Mouse (Mus musculus) gastrocnemius, postnatal 14 days (tissue): ENCODE data around the gene Ipo13. TPM values are rescaled to one million over a fixed set of nuclear protein-coding genes. Genes with fewer than 3 reads are reported as not detected.

Experiments
- DNase-seq: peaks from one replicate; pipeline ENCODE4 v3.0.0; 2021; ENCODE audit warnings: mixed read lengths
- intact Hi-C: fragments of 180-260 bp; cut with DNase I; formaldehyde crosslinking; loops from one replicate; pipeline ENCODE4 v1.15.1; 2025; ENCODE audit warnings: low total_unique reads
- total RNA-seq, 2 experiments: library from RNA; stranded (reverse); gene quantifications; 2 replicates each; pipeline ENCODE4 v1.2.3; 2021

Ipo13 gene
- total RNA-seq, 2 experiments from 2014 or later: 141 to 204 TPM

DNA sequence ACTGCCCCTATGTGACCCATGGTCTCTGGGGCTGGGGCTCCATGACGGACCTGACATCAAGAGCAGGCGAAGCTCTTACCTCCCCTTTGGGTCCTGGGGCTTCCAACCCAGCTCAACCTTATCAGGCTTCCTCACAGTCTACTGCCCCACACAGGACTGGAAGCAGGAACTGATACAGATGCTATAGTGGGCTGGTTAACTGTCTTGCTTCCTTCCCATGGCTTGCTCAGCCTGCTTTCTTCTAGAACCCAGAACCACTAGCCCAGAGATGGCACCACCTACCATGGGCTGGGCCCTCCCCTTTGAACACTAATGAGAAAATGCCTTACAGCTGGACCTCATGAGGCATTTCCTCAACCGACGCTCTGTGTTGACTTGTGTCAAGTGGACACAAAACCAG is 2.6 kb upstream of the Ipo13 start:
- intact Hi-C loops: loop anchor here (10.0 kb wide), 1 partner anchor 83 kb away; the partner anchor contains the start of gene Slc6a9
- DNase-seq: no peak

DNA sequence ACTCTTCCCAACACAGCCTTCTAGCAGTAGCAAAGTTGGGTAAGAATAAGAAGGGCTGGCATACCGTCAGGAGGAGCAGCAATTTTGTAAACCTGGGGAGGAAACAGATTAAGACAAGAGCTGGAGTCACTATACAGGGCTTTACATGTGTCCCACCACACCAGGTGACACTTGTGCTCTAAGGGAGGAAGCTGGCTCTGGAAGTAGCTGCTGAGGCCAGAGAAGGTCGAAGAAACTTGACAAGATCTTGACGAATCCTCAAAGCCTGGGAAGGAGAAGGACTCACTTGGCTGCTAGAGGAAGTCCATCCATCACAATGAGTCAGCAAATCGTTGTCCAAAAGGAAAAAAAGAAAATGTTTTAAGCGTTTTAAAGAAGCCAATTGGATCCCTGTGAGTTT is 1.6 kb upstream of the Ipo13 start:
- DNase-seq: no peak
- intact Hi-C loops: loop anchor here (10.0 kb wide), 1 partner anchor 82 kb away; the partner anchor contains the start of gene Slc6a9

DNA sequence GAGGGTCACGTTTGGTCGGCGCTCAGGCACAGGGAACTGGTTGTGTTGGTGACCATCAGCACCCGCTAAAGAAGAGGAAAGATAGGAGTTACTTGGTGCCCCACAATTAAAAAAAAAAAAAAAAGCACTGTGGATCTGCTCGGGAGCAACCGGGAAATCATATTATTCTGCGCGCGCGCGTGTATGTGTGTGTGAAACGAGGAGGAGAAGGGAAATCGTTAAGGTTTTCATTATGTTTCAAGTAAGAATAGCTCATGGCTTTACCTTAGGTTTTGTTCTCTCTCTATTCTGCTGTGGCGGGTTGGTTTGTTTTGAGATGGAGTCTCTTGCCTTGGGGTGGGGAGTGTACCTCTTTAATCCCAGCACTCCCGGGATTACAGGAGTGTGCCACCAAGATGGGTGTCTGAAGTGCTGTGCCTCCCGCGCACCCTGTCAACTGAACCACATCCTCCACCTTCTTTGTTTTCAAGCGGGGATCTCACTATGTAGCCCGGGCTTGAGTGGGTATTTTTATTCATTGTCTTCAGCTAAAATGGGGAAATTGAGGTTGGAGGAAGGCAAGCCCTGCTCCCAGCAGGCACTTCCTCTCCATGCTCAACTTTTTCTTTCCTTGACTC is 798 bp upstream of the Ipo13 start:
- intact Hi-C loops: loop anchor here (10.0 kb wide), 1 partner anchor 81 kb away; the partner anchor contains the start of gene Slc6a9
- no peak for DNase-seq

DNA sequence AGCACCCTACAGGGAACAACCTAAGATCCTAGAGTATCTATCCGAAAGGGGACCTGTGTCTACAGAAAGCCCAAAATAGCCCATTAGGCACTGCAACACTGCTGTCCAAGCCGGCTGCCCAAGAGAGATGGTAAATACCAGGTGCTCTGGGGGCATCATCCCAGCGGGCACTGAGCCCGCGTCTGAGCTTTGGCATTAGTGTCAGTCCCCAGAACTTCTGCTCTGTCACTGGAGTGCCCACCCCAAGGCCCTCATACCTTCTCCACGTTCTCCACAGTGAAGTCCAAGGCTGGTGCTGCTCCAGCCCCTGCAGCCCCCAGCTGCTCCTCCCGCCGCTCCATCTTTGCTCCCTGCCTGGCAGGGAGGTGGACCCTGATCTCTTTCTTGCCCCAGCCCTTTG is 768 bp downstream of the Ipo13 start:
- intact Hi-C loops: loop anchor here (10.0 kb wide), 1 partner anchor 79 kb away; the partner anchor contains the start of gene Slc6a9
- peak; percentile 70 for DNase-seq

DNA sequence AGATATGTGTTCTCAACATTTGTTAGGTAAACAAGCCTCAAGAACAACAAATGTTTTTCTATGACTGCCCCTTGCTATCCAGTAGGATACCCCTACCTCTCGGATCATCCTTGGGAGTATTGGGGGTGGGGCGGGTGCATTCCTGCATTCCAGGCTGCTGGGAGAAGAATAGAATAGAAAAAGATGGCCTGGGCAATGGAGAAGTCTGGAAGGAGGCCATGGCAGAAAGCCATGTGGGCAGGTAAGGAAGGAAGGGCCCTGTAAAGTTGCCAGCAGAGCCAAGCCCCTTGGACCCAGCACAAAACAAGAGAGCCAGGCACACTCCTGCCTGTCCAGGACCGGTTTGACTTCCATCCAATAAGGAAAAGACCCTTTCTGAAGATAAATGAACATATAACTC is 1.4 kb downstream of the Ipo13 start:
- no peak for DNase-seq
- intact Hi-C loops: loop anchor here (10.0 kb wide), 1 partner anchor 79 kb away; the partner anchor contains the start of gene Slc6a9

DNA sequence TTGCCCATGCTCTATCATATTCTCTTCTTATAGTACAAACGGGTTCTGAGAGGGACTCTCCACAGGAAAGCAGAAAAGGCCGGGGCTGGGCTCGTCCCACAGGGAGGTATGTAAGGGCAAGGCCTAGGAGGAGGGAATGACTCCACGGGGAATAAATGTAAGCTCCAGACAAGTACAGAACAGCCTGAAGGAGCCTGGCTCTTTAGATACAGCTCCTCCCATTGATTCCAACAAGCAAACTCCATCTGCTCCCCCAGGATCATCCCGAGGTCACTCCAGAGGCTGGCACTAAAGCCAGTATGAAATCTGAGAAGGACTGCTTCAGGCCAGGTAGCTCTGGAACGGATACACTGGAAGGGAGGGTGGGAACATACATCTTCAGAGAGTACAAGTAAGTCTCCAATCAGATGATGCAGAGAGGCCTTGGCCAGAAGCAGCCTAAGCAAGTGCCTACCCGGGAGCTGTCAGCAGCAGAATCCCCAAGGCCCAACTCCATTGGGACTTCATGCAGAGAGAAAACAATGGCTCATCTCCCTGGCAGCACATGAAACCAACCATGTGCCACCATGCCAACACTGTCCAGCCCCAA is 2.0 kb downstream of the Ipo13 start:
- DNase-seq: no peak
- intact Hi-C loops: loop anchor here (10.0 kb wide), 1 partner anchor 78 kb away; the partner anchor contains the start of gene Slc6a9

DNA sequence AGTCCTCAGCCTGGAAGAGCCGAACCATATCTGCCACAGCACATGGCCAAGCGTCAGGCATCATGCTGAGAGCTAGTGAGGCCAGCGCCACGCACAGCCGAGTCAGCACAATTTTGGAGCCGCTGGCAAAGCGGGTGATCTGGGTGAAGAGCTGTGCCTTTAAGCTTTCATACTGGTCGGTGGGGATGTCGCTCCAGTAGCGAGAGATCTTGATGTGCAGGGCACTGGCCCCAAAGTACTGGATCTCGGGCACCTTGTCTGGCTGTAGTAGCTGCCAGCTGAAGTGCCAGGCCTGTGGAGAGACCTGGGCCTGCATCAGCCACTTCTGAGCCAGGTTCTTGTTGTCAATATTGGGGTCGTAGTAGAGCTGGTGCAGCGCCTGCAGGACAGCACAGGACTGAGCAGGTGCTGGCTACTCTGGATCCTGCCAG is 2.7 kb downstream of the Ipo13 start:
- DNase-seq: no peak
- intact Hi-C loops: loop anchor here (10.0 kb wide), 1 partner anchor 77 kb away; the partner anchor contains the start of gene Slc6a9

DNA sequence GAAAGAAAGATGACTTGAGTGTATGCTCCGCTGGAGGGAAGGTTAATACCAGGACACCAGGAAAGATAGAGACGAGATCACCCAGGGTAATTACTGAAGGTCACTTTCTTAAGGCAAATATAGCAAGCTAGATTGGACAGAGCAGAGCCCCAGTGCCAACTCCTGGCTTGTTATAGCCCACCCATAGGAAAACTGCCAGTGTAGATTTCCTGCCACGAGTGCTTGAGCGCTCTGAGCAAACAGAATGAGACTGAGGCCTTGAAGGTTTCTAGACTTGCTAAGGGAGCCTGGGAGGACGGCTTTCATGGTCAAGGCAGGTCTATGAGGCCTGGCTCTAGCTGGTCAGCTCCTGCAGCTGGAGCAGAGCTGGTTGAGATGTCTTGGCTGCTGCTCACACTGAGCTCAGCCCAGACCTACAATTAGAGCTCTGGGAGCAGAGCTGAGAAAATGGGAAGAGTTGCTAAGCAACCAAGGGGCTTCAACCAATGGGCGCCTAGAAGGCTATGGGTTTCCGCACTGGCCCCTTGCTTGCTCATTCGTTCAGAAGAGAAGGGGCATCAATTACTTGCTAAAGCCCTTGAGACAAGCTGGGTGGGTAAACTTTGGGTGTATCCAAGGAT is 5.9 kb downstream of the Ipo13 start:
- DNase-seq: no peak
- intact Hi-C loops: no loop called here

DNA sequence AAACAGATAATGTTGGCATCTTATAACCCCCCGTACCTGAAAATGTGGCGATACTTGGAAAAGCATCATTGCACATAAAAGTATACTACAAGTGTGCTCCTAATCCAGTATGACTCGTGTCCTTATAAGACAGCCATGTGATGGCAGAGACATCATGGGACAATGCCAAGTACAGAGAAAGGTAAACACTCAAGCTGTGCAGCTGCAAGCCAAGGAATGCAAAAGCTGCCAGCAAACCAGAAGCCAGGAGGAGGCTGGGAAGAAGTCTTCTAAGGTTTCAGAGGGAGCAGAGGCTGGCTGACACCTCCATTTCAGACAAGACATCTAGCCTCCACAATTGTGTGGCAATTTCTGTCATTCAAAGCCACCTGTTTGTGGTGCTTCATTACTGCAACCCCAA is 8.6 kb downstream of the Ipo13 start:
- DNase-seq: peak; percentile 50
- intact Hi-C loops: no loop called here

DNA sequence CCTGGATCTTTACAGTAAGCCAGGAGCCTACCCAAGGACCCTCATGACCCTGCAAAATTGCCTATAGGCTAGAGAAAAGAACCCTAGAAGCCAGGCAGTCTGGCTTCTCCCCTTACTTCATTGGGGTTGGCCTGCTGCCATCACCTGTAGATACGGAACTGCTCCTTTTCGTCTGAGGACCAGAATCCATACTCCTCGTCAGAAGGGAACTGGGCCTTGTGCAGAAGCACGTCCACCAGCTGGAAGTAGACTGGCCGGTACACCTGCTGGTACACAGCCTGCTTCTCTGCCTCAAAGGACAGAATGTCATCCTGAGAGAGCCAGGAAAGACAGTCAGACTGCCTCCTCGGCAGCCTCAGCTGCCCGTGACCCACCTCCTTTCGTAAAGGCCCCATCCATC is 10.0 kb downstream of the Ipo13 start:
- DNase-seq: no peak
- intact Hi-C loops: no loop called here

DNA sequence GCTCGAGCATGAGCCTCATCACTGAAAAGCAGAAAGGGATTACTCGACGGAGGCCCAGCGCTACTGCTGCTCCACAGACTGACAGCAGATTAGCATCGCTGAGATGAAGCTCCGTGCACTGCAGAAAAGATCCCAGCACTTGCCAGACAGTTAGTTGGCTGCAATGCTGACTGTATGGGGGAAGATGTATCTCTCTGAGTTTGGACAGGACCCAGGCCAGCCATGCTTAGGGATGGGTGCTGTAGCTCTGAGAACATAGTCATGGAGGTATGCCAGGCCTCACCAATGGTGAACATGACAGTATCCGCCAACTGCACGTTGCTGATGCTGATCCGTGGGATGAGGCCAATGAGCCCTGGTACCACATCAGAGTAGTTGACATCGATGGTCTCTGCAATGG is 10.7 kb downstream of the Ipo13 start:
- no peak for DNase-seq
- intact Hi-C loops: no loop called here

DNA sequence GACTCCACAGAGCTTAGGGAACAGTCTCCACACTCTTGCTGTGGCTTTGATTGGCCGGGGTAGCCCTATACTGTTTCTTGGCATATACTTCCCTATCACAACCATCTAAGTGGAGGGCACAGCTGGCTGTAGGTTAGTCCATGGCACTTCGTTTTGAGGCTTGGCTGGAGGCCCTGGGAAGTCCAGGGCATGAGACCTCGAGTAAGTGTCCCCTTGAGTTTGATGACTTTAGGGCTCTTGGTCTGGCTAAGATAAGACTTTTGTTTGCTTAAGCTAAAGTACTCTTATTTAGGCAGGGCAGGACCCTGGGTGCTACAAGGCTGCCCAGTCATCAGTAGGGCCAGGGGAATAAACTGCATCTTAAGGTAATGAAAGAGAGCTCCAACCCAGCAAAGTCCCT is 16.7 kb downstream of the Ipo13 start:
- no peak for DNase-seq
- intact Hi-C loops: no loop called here

DNA sequence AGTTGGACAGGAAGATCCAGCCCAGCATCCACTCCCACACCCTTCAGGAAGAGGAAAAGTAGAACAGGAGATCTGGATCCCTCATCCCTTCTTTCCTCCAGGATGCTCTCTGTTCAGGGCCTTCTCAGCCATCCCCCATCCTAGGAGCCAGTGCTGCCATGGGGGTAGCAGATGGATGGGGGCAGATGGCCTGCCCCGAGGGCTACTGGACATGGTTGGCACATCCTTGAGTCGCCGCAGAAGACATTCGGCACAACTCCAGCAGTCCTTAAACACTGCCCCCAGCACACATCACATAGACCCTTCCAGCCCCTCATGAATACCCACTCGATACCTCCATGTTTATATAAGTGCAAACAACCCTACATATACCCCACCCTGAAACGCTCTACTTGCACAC is 18.8 kb downstream of the Ipo13 start:
- DNase-seq: no peak
- intact Hi-C loops: no loop called here

DNA sequence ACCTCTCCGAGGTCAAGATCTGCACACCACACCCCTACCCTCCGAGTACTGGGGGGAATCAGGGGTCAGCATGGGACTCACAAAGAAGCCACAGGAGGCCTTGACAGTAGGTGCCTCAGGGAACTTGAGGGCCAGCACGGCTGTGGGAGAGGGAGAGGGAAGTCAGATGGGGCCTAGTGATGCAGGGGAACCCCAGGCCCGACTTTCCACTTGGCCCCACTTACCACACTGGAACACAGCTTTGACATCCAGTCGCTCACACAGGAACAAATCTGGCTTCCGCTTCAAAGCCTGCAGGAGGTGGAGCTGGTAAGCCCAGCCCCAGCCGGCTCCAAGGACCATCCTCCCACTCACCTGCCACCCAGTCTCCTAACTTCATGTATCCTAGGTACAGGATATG is 19.5 kb downstream of the Ipo13 start:
- intact Hi-C loops: no loop called here

DNA sequence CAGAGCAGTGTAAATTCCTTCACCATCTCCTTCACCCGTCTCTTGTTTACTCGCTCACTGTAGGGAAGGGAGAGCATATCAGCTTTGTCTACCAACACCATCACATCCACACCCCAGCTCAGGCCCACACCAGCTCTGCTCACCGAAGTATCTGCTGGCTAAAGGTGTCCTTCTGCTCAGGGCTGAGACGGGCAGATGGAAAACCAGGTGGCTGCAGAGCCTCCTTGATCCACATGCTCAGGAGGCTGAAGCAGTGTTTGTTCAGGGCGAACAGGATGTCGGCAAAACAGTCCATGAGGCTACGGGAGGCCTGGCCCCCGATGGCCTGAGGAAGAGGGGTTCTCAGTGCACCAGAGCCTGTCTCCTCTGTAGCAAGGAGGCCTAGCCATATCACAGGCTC is 20.2 kb downstream of the Ipo13 start:
- no peak for DNase-seq
- intact Hi-C loops: no loop called here

More for the DNA sequence above, 19.5 kb downstream of the Ipo13 start:
- DNase-seq: no peak

DNA sequence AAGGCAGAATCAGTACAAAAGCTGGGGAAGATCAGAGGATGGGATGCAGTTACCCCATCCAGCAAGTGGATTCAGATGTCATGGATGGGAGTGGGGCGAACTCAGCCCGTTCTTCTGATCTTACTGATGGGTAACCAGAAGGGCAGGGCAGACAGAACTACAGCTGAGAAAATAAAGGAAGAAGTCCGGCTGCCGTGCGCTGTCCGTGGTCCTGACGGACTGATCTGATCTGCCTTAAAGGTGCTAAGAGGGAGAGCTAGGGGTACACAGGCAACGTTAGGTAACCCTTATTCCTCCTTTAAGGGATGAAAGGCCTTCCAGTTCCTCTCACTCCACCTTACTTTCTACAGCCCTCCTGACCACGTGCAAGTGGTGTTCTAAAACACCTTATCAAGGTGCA is 21.4 kb downstream of the Ipo13 start:
- no peak for DNase-seq
- intact Hi-C loops: no loop called here

DNA sequence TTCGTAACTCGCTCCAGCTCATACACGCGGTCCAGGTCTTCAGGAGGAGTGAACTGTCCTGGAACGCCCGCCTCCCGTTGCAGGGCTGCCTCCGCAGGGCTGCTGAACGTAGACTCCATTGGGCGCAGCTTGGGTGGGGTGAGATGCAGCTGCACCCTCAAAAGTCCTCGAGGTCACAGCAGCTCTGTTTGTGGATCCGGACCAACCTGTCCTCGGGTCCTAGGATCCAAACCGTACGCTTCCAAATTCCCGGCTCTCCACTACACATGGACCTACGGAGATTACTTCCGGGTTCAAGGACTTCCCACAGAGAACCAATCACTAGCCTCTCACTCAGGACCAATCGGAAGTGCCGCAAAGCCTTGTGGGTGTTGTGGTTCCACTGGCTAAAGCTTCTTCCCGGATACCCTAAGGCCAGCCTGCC is 23.0 kb downstream of the Ipo13 start, which contains the start of gene Dph2:
TSS of gene Dph2 (minus strand) at position 295 of the 424 bp plus-strand sequence.
- intact Hi-C loops: no loop called here

DNA sequence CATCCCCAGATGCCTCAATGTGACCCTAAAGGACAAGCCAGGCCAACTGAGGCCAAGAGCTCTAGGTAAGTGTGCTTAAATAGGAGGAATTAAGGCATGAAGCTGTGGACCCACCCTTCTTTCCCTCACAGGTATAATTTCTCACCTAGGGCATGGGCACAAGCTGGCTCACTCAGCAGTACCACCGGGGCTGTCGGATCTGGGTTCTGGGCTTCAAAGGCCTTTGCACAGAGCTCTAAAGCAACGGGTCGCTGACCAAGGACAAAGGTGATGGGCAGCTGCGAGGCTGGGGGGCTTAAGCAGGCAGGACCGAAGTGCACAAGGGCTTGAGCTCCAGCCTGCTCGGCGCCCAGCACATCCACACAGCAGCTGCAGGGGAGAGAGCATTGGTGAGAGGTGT is 24.0 kb downstream of the Ipo13 start:
- no peak for DNase-seq
- intact Hi-C loops: no loop called here

More for the DNA sequence above, 23.0 kb downstream of the Ipo13 start, which contains the start of gene Dph2:
- DNase-seq: peak; percentile 73

DNA sequence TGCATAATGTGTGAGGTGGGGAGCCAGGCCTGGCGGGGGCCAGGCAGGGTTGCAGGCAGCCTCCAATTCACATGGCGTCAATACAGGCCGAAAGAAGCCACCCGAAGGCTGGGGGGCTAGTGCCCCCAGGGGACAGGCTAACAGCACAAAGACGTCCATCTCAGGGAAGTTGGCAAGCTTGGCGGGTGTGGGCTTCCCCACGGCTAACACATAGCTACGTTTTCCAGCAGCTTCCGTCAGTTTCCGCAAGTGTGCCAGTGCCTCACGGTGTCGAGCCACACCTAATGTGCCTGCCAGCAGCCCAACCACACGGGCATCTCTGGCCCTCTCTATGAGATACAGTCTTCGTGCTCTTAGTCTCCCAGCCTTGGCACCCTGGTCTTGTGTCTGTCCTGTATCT is 24.8 kb downstream of the Ipo13 start:
- DNase-seq: no peak
- intact Hi-C loops: no loop called here

DNA sequence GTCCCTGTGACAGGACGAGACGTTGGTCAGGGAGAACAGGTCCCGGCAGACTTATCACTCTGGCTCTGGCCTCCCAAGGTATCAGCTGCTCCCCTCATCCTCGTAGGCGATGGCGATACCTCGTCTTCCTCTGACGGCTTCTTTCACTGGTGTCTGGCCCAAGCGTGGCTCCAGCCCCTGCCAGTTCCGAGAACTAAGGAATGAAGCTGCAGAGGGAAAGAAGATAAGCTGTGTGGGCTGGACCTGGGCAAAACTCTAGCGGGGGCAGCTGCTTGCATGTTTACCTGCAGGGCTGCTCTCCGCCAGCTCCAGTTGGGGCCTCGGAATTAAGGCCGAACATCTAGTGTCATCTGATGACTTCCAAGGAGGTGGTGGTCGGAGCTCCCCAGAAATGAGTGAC is 25.3 kb downstream of the Ipo13 start:
- intact Hi-C loops: no loop called here
- no peak for DNase-seq

DNA sequence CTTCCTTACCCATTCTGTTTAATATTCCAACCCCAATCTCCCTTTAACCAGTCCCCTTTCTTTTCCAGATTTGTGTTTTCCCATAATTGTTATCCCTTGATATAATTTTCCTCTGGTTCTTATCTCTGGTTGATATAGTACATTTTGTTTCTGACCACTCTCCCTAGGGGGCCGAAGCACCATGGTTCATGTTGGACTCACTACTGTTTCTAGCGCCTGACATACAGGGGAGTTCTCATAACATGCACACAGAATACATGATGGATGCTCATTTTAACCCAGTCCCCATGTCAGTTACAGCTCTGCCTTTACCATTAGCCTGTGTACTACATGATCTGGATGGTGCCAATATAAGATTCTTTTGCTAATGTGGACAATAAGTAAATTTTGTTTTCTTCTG is 26.9 kb downstream of the Ipo13 start:
- intact Hi-C loops: no loop called here
- no peak for DNase-seq
